Mouse (Mus musculus) Patski (cell line): ENCODE data around the gene Gm20388. TPM values are rescaled to one million over a fixed set of nuclear protein-coding genes. Genes with fewer than 3 reads are reported as not detected.
A peak's percentile ranks its signal among the peaks of the same experiment; 100 is the strongest.

ENCODE experiments used
- ATAC-seq: fragments of 100-300 bp; one replicate; pipeline ENCODE4 v1.8.0; 2021
- CTCF ChIA-PET: fragments of 350-600 bp; sonication (Branson Sonifier 250); formaldehyde crosslinking; loops from one replicate; lab custom pipeline; 2022; ENCODE audit warnings: inconsistent platforms; lab: Charles Lee
- POLR2A ChIA-PET: fragments of 350-600 bp; sonication (Branson Sonifier 250); formaldehyde crosslinking; loops from one replicate; lab custom pipeline; 2022; ENCODE audit warnings: antibody characterized with exemption, inconsistent platforms; lab: Charles Lee
- DNase-seq: peaks from one replicate; pipeline ENCODE4 v3.0.0-alpha.2; 2011; ENCODE audit warnings: low read depth, low spot score
- H3K27me3 ChIP-seq: fragments of 371-371 bp; one replicate; pipeline ENCODE4 v1.5.1; 2021
- CTCF ChIP-seq: fragments of 100-300 bp; IDR thresholded peaks from one replicate; pipeline ENCODE4 v1.5.1; 2021
- in situ Hi-C: fragments of 300-500 bp; cut with MboI; formaldehyde crosslinking; loops from 3 replicates; pipeline ENCODE4 v1.11.1; 2018; ENCODE audit warnings: low pct_unique_long_range_greater_than_20kb, mixed read lengths
- polyA plus RNA-seq: library from polyadenylated mRNA; unstranded; gene quantifications from one replicate; pipeline ENCODE4 v1.2.3, GENCODE M21; 2021

The Gm20388 gene
- polyA plus RNA-seq, 1 experiment from 2014 or later, result 86.7 TPM

DNA sequence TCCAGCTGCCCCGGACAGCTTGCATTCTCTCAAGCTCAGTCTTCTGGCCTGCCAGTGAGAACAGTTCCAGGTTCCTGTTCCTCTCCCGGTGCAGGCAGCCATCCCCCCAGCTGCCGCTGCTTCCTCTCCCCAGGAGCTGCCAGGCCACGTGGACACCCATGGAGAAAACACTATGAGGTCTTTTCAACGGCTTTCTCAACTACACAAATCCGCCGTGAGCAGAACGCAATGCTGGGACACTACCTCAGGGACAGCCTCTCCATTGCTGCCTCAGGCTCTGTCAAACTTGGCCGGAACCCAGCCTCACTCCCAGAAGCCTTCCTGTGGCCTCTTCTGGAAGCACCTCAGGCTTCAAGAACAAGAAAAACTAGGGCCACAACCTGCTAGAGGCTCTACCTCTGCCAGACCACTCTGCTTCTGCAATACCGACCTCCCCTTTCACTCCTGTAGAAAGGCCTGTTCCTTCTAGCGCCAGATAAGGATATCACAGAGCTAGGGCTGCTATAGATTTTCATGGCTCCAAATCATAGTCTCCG lies 2852.2 kb downstream of the Gm20388 start:
- CTCF ChIA-PET, result no interaction called here
- POLR2A ChIA-PET, result no interaction called here
- no peak for TF ChIP-seq CTCF
- in situ Hi-C loops, result no loop called here
- peaks cover 67% of the 10 kb centered on the region for H3K27me3 ChIP-seq
- no peak for DNase-seq
- no peak for ATAC-seq

DNA sequence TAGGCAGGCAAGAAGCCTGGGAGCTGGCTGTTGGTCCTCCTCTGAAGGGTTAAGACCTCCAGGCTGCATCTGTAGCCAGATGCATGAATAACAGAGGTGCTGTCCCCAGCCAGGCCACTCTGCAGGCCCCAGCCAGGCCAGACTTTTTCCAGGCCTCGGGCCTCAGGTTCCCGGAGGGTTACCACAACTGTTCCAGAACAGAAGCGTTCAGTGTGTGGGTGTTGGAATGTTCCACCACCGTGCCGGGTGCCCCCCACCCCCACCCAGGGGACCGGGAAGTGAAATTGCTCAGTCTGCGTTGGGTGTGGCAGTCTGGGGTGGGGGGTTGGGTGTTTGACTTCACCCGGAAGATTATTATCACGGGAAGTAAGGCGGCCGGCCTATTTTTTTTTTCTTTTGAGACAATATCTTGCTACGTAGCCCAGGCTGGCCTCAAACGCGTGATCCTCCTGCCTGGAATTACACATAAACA lies 2852.7 kb downstream of the Gm20388 start:
- DNase-seq (no peak), ATAC-seq (no peak)
- peaks cover 62% of the 10 kb centered on the region for H3K27me3 ChIP-seq
- TF ChIP-seq CTCF, result no peak
- ChIA-PET POLR2A (no interaction called here), CTCF (no interaction called here)
- in situ Hi-C loops, result no loop called here

DNA sequence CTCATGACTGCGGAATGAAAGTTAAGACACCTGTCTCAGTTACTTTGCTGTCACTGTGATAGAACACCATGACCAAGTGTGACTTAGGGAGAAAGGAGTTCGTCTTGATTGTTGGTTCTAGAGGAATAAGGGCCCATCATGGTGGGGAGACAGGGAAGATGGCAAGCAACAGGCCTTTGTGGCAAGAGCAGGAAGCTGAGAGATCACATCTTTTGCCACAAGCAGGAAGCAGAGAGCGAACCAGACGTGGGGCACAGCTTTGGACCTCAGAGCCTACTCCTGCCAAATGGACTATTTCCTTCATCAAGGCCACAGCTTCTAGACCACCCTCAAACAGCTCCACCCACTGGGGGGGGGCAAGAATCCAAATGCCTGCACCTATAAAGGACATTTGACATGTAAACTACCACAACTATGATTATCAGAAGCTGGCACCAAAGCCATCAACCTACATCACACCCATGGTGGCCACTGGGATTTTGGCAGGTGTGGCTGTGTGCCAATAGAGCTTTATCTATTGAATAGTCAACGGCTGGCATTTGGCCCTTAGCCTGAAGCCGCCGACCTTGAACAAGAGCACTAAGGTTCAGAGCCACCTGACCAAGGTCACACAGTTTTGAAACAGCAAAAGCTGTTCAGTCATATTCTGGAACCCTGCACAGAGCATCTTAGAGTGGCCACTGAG lies 2854.3 kb downstream of the Gm20388 start:
- ChIA-PET CTCF (no interaction called here), POLR2A (no interaction called here)
- no peak for TF ChIP-seq CTCF
- DNase-seq, result no peak
- in situ Hi-C loops, result no loop called here
- ATAC-seq, result no peak
- H3K27me3 ChIP-seq, result peaks cover 57% of the 10 kb centered on the region

DNA sequence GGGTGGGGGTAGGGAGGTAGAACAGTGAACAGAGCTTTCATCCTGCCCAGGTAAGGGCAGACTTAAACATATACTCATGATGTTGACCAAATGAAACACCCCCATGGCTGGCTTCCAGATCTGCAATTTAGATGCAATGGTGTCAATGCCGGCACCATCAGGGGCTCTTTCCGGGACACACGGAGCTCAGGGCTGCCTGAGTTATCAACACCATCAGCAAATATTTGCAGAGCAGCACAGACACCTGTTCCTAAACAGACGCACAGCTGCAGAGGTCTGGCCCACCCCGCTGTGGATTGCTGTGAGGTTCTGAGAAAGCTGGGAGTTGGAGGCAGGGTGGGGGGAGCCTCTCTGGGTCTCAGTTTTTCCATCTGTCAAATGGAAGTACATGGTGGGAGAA lies 2855.5 kb downstream of the Gm20388 start:
- H3K27me3 ChIP-seq, result peaks cover 62% of the 10 kb centered on the region
- no peak for DNase-seq
- TF ChIP-seq CTCF, result no peak
- ATAC-seq, result no peak
- ChIA-PET POLR2A (interaction anchor here (0.6 kb wide), 1 partner anchor 312 kb away, joined by 6 read pairs; no protein-coding TSS in a partner anchor), CTCF (no interaction called here)
- in situ Hi-C loops, result no loop called here

DNA sequence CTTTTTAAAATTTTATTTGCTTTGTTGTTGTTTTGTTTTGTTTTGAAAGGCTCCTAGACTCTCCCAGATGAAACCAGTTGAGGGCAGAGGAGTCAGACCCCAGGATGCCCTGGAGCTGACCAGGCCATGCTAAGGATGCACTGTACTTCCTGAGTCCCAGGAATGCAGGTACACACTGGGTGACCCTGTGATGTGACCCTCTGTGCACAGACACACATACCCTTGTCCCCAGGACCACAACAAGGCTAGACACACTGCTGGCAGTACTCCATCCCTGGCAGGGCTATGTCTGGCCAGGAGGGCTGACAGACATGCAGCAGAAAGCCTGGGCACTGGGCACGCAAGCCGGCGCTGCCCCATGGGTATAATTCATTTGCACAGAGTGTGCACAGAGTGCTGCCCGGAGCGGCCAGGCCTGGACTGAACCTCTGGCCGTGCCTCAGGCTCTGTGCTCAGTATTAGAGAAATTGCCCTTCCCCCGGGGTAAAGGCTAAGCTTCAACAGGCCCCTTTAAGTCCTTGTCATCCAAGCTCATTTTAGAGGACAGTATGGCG lies 2856.1 kb downstream of the Gm20388 start:
- CTCF ChIA-PET, result no interaction called here
- peak; percentile 31 for ATAC-seq
- TF ChIP-seq CTCF, result no peak
- in situ Hi-C loops, result no loop called here
- POLR2A ChIA-PET, result interaction anchor here (0.6 kb wide), 1 partner anchor 312 kb away, joined by 6 read pairs; no protein-coding TSS in a partner anchor
- peaks cover 60% of the 10 kb centered on the region for H3K27me3 ChIP-seq
- DNase-seq, result peak; percentile 17

DNA sequence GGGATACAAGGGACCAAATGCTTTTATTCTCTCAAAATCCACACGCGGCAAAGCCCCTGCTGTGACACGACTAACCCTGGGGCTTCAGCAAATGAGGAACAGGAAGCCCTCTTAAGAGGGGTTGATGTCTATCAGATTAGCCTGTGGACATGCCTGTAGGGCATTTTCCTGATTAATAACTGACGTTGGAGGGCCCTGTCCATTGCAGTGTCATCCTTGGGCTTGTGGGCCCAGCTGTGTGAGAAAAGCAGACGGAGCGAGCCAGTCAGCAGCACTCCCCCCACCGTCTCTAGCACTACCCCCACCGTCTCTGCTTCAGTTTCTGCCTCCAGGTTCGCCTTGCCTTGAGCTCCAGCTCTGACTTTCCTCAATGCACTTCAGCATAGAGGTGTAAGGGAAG lies 2856.6 kb downstream of the Gm20388 start:
- in situ Hi-C loops, result no loop called here
- no peak for ATAC-seq
- CTCF ChIA-PET, result no interaction called here
- no peak for TF ChIP-seq CTCF
- POLR2A ChIA-PET, result no interaction called here
- DNase-seq, result no peak
- peaks cover 63% of the 10 kb centered on the region for H3K27me3 ChIP-seq

DNA sequence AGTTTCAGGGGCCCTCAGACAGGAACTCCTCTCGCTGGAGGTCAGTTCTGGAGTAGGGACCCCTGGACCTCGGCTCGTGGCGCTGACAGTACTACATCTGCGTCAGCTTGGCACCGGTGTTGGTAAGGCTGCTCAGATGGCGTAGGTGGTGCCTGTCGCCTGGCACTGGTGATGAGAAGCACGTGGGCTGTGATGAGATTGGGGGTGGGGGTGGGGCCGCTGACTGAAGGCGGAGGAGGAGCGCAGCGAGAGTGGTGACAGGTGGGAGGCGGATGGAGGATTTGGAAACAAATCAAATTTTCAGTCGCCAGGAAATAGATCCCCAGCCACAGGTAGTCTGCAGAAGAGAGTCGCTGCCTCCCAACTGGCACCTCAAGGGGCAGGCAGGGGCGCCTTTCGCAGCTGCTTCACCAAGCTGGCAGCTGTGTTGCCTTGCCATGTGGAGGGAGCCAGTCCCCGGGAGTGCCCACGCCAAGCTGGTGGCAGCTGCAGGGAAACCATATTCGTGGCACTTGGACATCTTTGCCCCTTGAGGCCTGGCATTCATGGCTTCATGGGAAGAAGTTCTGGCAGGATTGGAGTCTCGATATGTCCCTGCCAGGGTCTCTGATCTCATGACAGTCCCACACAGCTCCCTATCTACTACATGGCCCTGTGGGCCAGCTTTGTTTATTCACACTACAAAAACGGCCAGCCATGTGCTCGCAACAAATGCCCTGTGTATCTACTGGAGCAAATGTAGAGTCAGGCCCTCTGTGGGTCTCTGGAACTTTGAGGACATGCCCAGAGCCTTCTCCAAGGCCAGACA lies 2858.8 kb downstream of the Gm20388 start:
- in situ Hi-C loops, result no loop called here
- TF ChIP-seq CTCF, result no peak
- no peak for DNase-seq
- ChIA-PET CTCF (interaction anchor here (0.9 to 1.4 kb wide), 2 partner anchors 8 to 24 kb away, joined by 3 read pairs; no protein-coding TSS in a partner anchor), POLR2A (no interaction called here)
- no peak for ATAC-seq
- peaks cover 62% of the 10 kb centered on the region for H3K27me3 ChIP-seq

DNA sequence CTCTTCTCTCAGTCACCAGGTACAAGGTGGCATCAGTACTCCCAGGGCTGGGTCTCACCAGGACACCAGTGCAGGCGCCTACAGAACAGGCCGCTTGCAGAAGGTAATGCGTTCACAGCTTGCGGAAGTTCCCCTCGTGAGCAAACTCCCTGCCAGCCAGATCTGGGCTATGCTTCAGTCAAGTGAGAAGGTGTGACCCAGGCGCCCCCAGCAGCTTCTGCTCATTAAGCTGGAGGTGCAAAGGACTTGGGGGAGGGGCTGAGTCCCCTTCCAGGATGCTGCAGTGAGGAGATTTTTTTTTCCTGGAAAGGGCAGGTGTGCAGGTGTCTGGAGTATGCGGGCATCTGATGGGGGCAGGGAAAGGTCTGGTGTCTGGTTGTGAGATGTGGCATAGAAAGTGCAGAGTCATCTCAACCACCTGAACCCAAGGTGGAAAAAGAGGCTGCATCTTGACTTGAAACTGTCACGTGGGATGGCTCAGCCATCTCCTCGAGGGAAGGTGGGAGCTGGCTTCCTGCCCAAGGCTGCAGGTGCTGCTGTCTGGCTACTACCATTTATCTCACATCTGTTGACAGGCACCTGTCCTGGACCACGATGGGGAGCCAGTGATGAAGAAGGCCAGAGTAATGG lies 2861.9 kb downstream of the Gm20388 start:
- in situ Hi-C loops, result no loop called here
- CTCF ChIA-PET, result no interaction called here
- ATAC-seq, result no peak
- no peak for DNase-seq
- TF ChIP-seq CTCF, result no peak
- peaks cover 36% of the 10 kb centered on the region for H3K27me3 ChIP-seq
- POLR2A ChIA-PET, result no interaction called here

DNA sequence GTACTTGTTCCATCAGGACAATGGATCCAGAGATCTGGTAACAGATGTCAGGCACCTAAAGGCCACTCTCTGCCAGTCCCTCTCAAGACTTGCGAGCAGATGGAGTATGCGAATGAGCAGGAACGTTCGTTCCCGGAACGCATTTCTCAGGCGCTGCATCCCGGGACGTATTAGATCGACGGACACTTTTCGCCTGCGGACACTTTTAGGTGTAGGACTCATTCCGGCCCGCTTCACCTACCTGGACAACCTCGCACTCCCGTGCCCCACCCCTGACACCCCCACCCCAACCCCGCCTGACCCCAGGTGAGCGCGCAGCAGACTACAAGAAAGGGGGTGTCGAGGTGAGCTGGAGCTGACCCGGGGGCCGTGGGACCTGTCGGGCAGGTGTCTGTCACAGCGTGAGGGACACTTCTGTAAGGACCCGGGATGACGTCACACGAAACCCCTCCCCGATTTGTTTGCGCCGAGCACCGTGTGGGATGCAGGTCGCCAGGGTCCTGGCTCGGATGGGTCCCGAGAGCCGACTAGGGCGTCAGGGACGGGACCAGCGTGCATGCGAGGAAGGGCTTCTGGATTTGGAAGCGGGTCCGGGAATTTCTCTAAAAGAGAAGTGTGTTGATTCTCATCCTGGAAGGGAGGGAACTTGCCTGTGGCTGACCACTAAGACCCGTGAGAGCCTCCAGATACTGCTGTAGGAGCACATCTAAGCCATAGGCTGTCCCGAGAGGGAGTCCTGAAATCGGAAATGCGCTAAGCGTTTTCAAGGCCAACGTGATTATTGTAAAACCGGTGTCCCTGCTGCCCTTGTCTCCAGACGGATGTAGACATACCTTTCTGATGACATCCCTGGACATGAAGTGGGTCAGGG lies 2864.9 kb downstream of the Gm20388 start, which contains the start of gene Acsf3:
Gene Acsf3, plus strand, starts transcription at position 202 of the 871 bp plus-strand sequence.
- CTCF ChIA-PET, result no interaction called here
- POLR2A ChIA-PET, result interaction anchor here (1.2 kb wide), 2 partner anchors 12 to 15 kb away, joined by 3 read pairs; no protein-coding TSS in a partner anchor
- ATAC-seq, result peak; percentile 9
- in situ Hi-C loops, result no loop called here
- TF ChIP-seq CTCF, result no peak
- peak; percentile 28 for DNase-seq
- H3K27me3 ChIP-seq, result peaks cover 27% of the 10 kb centered on the region
